ENCODE assay signal across 15 mouse cellular contexts in genomic region chr2:173036055-173036454, GRCm38 (mm10). TPM values are rescaled to one million over a fixed set of nuclear protein-coding genes. Genes with fewer than 3 reads are reported as not detected.
DNase-seq lines count a peak whose midpoint lies in the region; ATAC-seq and TF ChIP-seq lines count a peak whose summit lies in the region.
"Had no signal": no experiment of that assay in that cellular context is flagged by ENCODE, and none has a peak within 500 bp of the region (broad histone marks: within the 10 kb centered on the region; RNA-seq: fewer than 3 reads in every experiment).

No protein-coding gene starts in this region.

- peak overlapping the region; percentile 68 for H3K4me3 ChIP-seq in erythroblast, embryonic 14.5 days (replicated peaks)
- H3K4me3 ChIP-seq in heart, embryonic 16.5 days (ENCODE audit: low read length) = no peak overlapping the region
- peak overlapping the region; percentile 44; the same call in 1 of the 2 replicates for H3K4me3 ChIP-seq in G1E (ENCODE audit: low read depth, low read length)
- H3K4me3 ChIP-seq in liver, embryonic 12.5 days = peak overlapping the region; percentile 31
- H3K4me3 ChIP-seq: midbrain, embryonic 15.5 days had no signal

- 77% methylated on average over 5 of the region's 5 CpGs for WGBS in heart, embryonic 16.5 days
- WGBS in liver, embryonic 12.5 days (ENCODE audit: insufficient replicate concordance) = 53% methylated on average over 5 of the region's 5 CpGs

- no peak for TF ChIP-seq CTCF in G1E (IDR thresholded peaks at IDR 0.05; ENCODE audit: low read depth, low read length)

- no peak for ATAC-seq in erythroblast, adult 5-6 weeks (replicated peaks; ENCODE audit: low FRiP score, poor library complexity, severe bottlenecking)
- ATAC-seq in heart, embryonic 16.5 days (replicated peaks; ENCODE audit: extremely low read depth, insufficient read depth, low FRiP score) = no peak
- ATAC-seq in G1E (ENCODE audit: extremely low read depth, insufficient number of reproducible peaks, low FRiP score, poor library complexity, severe bottlenecking) = no peak
- ATAC-seq in liver, embryonic 12.5 days = no peak
- no peak for ATAC-seq in monocyte, adult 5-6 weeks (replicated peaks; ENCODE audit: insufficient number of reproducible peaks, low FRiP score, low TSS enrichment, poor library complexity, severe bottlenecking)
- ATAC-seq: activated CD4-positive, CD25-positive, alpha-beta regulatory T cell, adult 4 months; inflammation-experienced regulatory T-cells, adult 6 months; midbrain, embryonic 15.5 days had no signal

- H3K27me3 ChIP-seq in erythroblast, embryonic 14.5 days (ENCODE audit: control insufficient read depth) = no peaks in the 10 kb centered on the region
- no peaks in the 10 kb centered on the region for H3K27me3 ChIP-seq in heart, embryonic 16.5 days (ENCODE audit: control insufficient read depth, insufficient read depth, low read length)
- no peaks in the 10 kb centered on the region for H3K27me3 ChIP-seq in G1E (ENCODE audit: insufficient read depth, low read length)
- no peaks in the 10 kb centered on the region for H3K27me3 ChIP-seq in liver, embryonic 12.5 days (replicated peaks)
- H3K27me3 ChIP-seq: CH12.LX; midbrain, embryonic 15.5 days had no signal

- no peak overlapping the region for H3K4me2 ChIP-seq in heart, embryonic 16.5 days (ENCODE audit: low read depth, low read length)
- peak overlapping the region; percentile 91 for H3K4me2 ChIP-seq in liver, embryonic 12.5 days
- H3K4me2 ChIP-seq: midbrain, embryonic 15.5 days had no signal

- peak overlapping the region; percentile 24; the same call in 1 of the 2 replicates for H3K9ac ChIP-seq in heart, embryonic 16.5 days (ENCODE audit: low read length)
- H3K9ac ChIP-seq in liver, embryonic 12.5 days = peak overlapping the region; percentile 75
- H3K9ac ChIP-seq: midbrain, embryonic 15.5 days had no signal

- peaks cover 100% of the 10 kb centered on the region for H3K4me1 ChIP-seq in erythroblast, embryonic 14.5 days (ENCODE audit: control insufficient read depth)
- H3K4me1 ChIP-seq in heart, embryonic 16.5 days (ENCODE audit: control insufficient read depth, insufficient read depth, low read length) = peaks cover 18% of the 10 kb centered on the region
- H3K4me1 ChIP-seq in G1E (ENCODE audit: insufficient read depth, low read depth, low read length) = peaks cover 96% of the 10 kb centered on the region
- peaks cover 99% of the 10 kb centered on the region for H3K4me1 ChIP-seq in liver, embryonic 12.5 days
- H3K4me1 ChIP-seq: midbrain, embryonic 15.5 days had no signal

- intact Hi-C loops in heart, postnatal 14 days (cut with DNase I) = no loop called here

- no peaks in the 10 kb centered on the region for H3K9me3 ChIP-seq in erythroblast, embryonic 14.5 days (ENCODE audit: control insufficient read depth, low read length)
- no peaks in the 10 kb centered on the region for H3K9me3 ChIP-seq in heart, embryonic 16.5 days (replicated peaks; ENCODE audit: control insufficient read depth, low read length)
- no peaks in the 10 kb centered on the region for H3K9me3 ChIP-seq in G1E (replicated peaks)
- H3K9me3 ChIP-seq in liver, embryonic 12.5 days (replicated peaks) = no peaks in the 10 kb centered on the region
- H3K9me3 ChIP-seq: midbrain, embryonic 15.5 days had no signal

- no peak overlapping the region for H3K27ac ChIP-seq in heart, embryonic 16.5 days (ENCODE audit: low read length)
- peak overlapping the region; percentile 99 for H3K27ac ChIP-seq in liver, embryonic 12.5 days
- H3K27ac ChIP-seq: midbrain, embryonic 15.5 days had no signal

- H3K36me3 ChIP-seq in erythroblast, embryonic 14.5 days (ENCODE audit: control insufficient read depth) = peaks cover 97% of the 10 kb centered on the region
- peaks cover 39% of the 10 kb centered on the region for H3K36me3 ChIP-seq in heart, embryonic 16.5 days (ENCODE audit: control insufficient read depth, insufficient read depth)
- H3K36me3 ChIP-seq in G1E (replicated peaks) = peaks cover 76% of the 10 kb centered on the region
- peaks cover 69% of the 10 kb centered on the region for H3K36me3 ChIP-seq in liver, embryonic 12.5 days
- H3K36me3 ChIP-seq: midbrain, embryonic 15.5 days had no signal

- DNase-seq in heart, postnatal 14 days = no peak
- no peak for DNase-seq in G1E (ENCODE audit: low spot score)
- no peak for DNase-seq in layer of hippocampus, adult 9-11 months
- DNase-seq: adrenal gland, postnatal 36 days; cerebellum, postnatal 14 days; gastrocnemius, postnatal 36 days had no signal

RNA-seq across cellular contexts. Expression of gene Rbm38, which starts 15.8 kb away (rescaled TPM):
- 548 and 594 TPM in 2 replicates for polyA plus RNA-seq in erythroblast, embryonic 14.5 days (2012)
- 1,075 and 1,106 TPM in 2 replicates for total RNA-seq in erythroblast, adult 5-6 weeks (2015; ENCODE audit: low replicate concordance)
- 502 and 855 TPM in 2 replicates for total RNA-seq in erythroblast, adult 5-6 weeks (2017; ENCODE audit: low replicate concordance)
- 130 and 146 TPM in 2 replicates for polyA plus RNA-seq in heart, embryonic 16.5 days (2015; fragmentation: Nextera tagmentation; extraction: Ambion mirVana)
- total RNA-seq in heart, postnatal 14 days (2021) = 100 to 1,000 TPM; 198 to 232 TPM
- total RNA-seq in G1E (2014; fragmentation: Nextera tagmentation) = 299 and 342 TPM in 2 replicates
- total RNA-seq in G1E (2017) = 35.7 and 36.0 TPM in 2 replicates
- 692 and 737 TPM in 2 replicates for polyA plus RNA-seq in G1E (2012)
- 305 and 313 TPM in 2 replicates for polyA plus RNA-seq in liver, embryonic 12.5 days (2016; fragmentation: Nextera tagmentation; extraction: Ambion mirVana)
- total RNA-seq in monocyte, adult 5-6 weeks (2017) = 37.6 to 41.8 TPM (median 37.7 TPM) in 3 replicates

RNA-seq across cellular contexts. Expression of gene Rae1, which starts 36.1 kb away (rescaled TPM):
- 3.4 and 3.7 TPM in 2 replicates for polyA plus RNA-seq in erythroblast, embryonic 14.5 days (2012)
- 46.4 and 52.5 TPM in 2 replicates for total RNA-seq in erythroblast, adult 5-6 weeks (2015; ENCODE audit: low replicate concordance)
- total RNA-seq in erythroblast, adult 5-6 weeks (2017; ENCODE audit: low replicate concordance) = 59.4 and 91.0 TPM in 2 replicates
- 95.8 and 103 TPM in 2 replicates for polyA plus RNA-seq in heart, embryonic 16.5 days (2015; fragmentation: Nextera tagmentation; extraction: Ambion mirVana)
- 10 to 100 TPM; 29.6 to 32.7 TPM for total RNA-seq in heart, postnatal 14 days (2021)
- total RNA-seq in G1E (2014; fragmentation: Nextera tagmentation) = 165 and 189 TPM in 2 replicates
- total RNA-seq in G1E (2017) = 92.4 and 93.2 TPM in 2 replicates
- 60.2 and 71.9 TPM in 2 replicates for polyA plus RNA-seq in G1E (2012)
- 117 and 119 TPM in 2 replicates for polyA plus RNA-seq in liver, embryonic 12.5 days (2016; fragmentation: Nextera tagmentation; extraction: Ambion mirVana)
- 40.0 to 48.7 TPM (median 46.6 TPM) in 3 replicates for total RNA-seq in monocyte, adult 5-6 weeks (2017)

RNA-seq across cellular contexts. Expression of gene Spo11, which starts 58.6 kb away (rescaled TPM):
- polyA plus RNA-seq in erythroblast, embryonic 14.5 days (2012) = 0.02 TPM in 1 of 2 replicates, not detected in the other
- total RNA-seq in erythroblast, adult 5-6 weeks (2015; ENCODE audit: low replicate concordance) = not detected in 2 replicates
- not detected in 2 replicates for total RNA-seq in erythroblast, adult 5-6 weeks (2017; ENCODE audit: low replicate concordance)
- 0.69 and 1.6 TPM in 2 replicates for polyA plus RNA-seq in heart, embryonic 16.5 days (2015; fragmentation: Nextera tagmentation; extraction: Ambion mirVana)
- under 1 TPM; 0.07 to 0.93 TPM for total RNA-seq in heart, postnatal 14 days (2021)
- total RNA-seq in G1E (2014; fragmentation: Nextera tagmentation) = not detected in 2 replicates
- not detected in 2 replicates for total RNA-seq in G1E (2017)
- not detected in 2 replicates for polyA plus RNA-seq in G1E (2012)
- polyA plus RNA-seq in liver, embryonic 12.5 days (2016; fragmentation: Nextera tagmentation; extraction: Ambion mirVana) = 0.10 TPM in 1 of 2 replicates, not detected in the other
- 2.6 to 8.5 TPM (median 7.4 TPM) in 3 replicates for total RNA-seq in monocyte, adult 5-6 weeks (2017)
- total RNA-seq: adrenal gland, postnatal 36 days had no signal
